Mouse (Mus musculus) embryo, embryonic 11.5 days (tissue): ENCODE results near the gene Atp13a5.
A peak's percentile ranks its signal among the peaks of the same experiment; 100 is the strongest.

Experiments
- DNase-seq: peaks from one replicate; pipeline ENCODE4 v3.0.0-alpha.2; 2012; ENCODE audit warnings: low read depth, low spot score

The Atp13a5 gene

GRCm38 (mm10) chr16:29378458-29378857 is at the start of gene Atp13a5:
Gene Atp13a5, minus strand, starts transcription at chr16:29378732.
- DNase-seq, result no peak

GRCm38 (mm10) chr16:29414822-29415221 is 36.3 kb upstream of the Atp13a5 start:
- no peak for DNase-seq

- no peak for DNase-seq
These were observed 28.8 kb upstream of the Atp13a5 start for GRCm38 (mm10) chr16:29407319-29407718.

GRCm38 (mm10) chr16:29399079-29399478 is 20.5 kb upstream of the Atp13a5 start:
- DNase-seq, result no peak

- no peak for DNase-seq
These were observed 6.2 kb upstream of the Atp13a5 start for GRCm38 (mm10) chr16:29384781-29385180.

GRCm38 (mm10) chr16:29374636-29375035 is 3.9 kb downstream of the Atp13a5 start:
- no peak for DNase-seq

GRCm38 (mm10) chr16:29331351-29332044 is 47.0 kb downstream of the Atp13a5 start:
- DNase-seq, result no peak

- no peak for DNase-seq
These were observed 47.6 kb downstream of the Atp13a5 start for GRCm38 (mm10) chr16:29330948-29331347.

- no peak for DNase-seq
These were observed 49.3 kb downstream of the Atp13a5 start for GRCm38 (mm10) chr16:29329213-29329612.

GRCm38 (mm10) chr16:29327910-29328309 is 50.6 kb downstream of the Atp13a5 start:
- no peak for DNase-seq

- no peak for DNase-seq
These were observed 53.2 kb downstream of the Atp13a5 start for GRCm38 (mm10) chr16:29325233-29325919.

GRCm38 (mm10) chr16:29320717-29321116 is 57.8 kb downstream of the Atp13a5 start:
- DNase-seq, result no peak

- DNase-seq, result no peak
These were observed 63.1 kb downstream of the Atp13a5 start for GRCm38 (mm10) chr16:29315391-29315790.

GRCm38 (mm10) chr16:29314991-29315390 is 63.5 kb downstream of the Atp13a5 start:
- DNase-seq, result no peak

- DNase-seq, result no peak
These were observed 80.9 kb downstream of the Atp13a5 start for GRCm38 (mm10) chr16:29297555-29298021.

- no peak for DNase-seq
These were observed 97.8 kb downstream of the Atp13a5 start for GRCm38 (mm10) chr16:29280691-29281090.

- DNase-seq, result no peak
These were observed 124.2 kb downstream of the Atp13a5 start for GRCm38 (mm10) chr16:29254325-29254724.

GRCm38 (mm10) chr16:29235951-29236350 is 142.6 kb downstream of the Atp13a5 start:
- no peak for DNase-seq

- DNase-seq, result no peak
These were observed 161.9 kb downstream of the Atp13a5 start for GRCm38 (mm10) chr16:29216395-29217295.

GRCm38 (mm10) chr16:29209605-29210411 is 168.7 kb downstream of the Atp13a5 start, which contains the start of gene Hrasls:
Gene Hrasls, plus strand, starts transcription at chr16:29209695.
- peak; percentile 27 for DNase-seq

- no peak for DNase-seq
These were observed 169.7 kb downstream of the Atp13a5 start for GRCm38 (mm10) chr16:29208841-29209240.
